Mouse (Mus musculus) gastrocnemius, postnatal 10 days (tissue): Measurements from ENCODE around the gene Tyw3. TPM values are rescaled to one million over a fixed set of nuclear protein-coding genes. Genes with fewer than 3 reads are reported as not detected.

Experiments
- DNase-seq: peaks from one replicate; pipeline ENCODE4 v3.0.0; 2021; ENCODE audit warnings: mixed read lengths
- total RNA-seq, 2 experiments: library from RNA; stranded (reverse); gene quantifications; 2 replicates each; pipeline ENCODE4 v1.2.3; 2021

The Tyw3 gene
- total RNA-seq, 2 experiments from 2014 or later = 3.1 TPM

GRCm38 (mm10) chr3:154562192-154562591 lies 34.7 kb downstream of the Tyw3 start:
- DNase-seq = no peak

- DNase-seq = no peak
Measured at GRCm38 (mm10) chr3:154551035-154551411, 45.9 kb downstream of the Tyw3 start.

- no peak for DNase-seq
Measured at GRCm38 (mm10) chr3:154550326-154551034, 46.4 kb downstream of the Tyw3 start.

- no peak for DNase-seq
Measured at GRCm38 (mm10) chr3:154548868-154549301, 48.0 kb downstream of the Tyw3 start.

- no peak for DNase-seq
Measured at GRCm38 (mm10) chr3:154547549-154548426, 49.1 kb downstream of the Tyw3 start.

- DNase-seq = no peak
Measured at GRCm38 (mm10) chr3:154546234-154546633, 50.7 kb downstream of the Tyw3 start.

- no peak for DNase-seq
Measured at GRCm38 (mm10) chr3:154540086-154540911, 56.6 kb downstream of the Tyw3 start.

- DNase-seq = no peak
Measured at GRCm38 (mm10) chr3:154536134-154536533, 60.8 kb downstream of the Tyw3 start.

- no peak for DNase-seq
Measured at GRCm38 (mm10) chr3:154533246-154533645, 63.7 kb downstream of the Tyw3 start.

- no peak for DNase-seq
Measured at GRCm38 (mm10) chr3:154528973-154529372, 67.9 kb downstream of the Tyw3 start.

GRCm38 (mm10) chr3:154526610-154527009 lies 70.3 kb downstream of the Tyw3 start:
- DNase-seq = no peak

Other genes starting within 250 kb of the Tyw3 start
- 10 to 100 TPM; 10.7 to 11.4 TPM for gene Cryz, start 393 bp downstream of the Tyw3 start, total RNA-seq
- gene Erich3, start 66.8 kb upstream of the Tyw3 start, total RNA-seq = under 1 TPM; 0.05 to 0.11 TPM